Mouse (Mus musculus) gastrocnemius, adult 2 months (tissue): Measurements from ENCODE around the gene 9130230L23Rik. TPM values are rescaled to one million over a fixed set of nuclear protein-coding genes. Genes with fewer than 3 reads are reported as not detected.

ENCODE experiments used
- DNase-seq: peaks from one replicate; pipeline ENCODE4 v3.0.0; 2022
- H3K27ac ChIP-seq: fragments of 200-600 bp; 2 replicates; pipeline ENCODE4 v1.8.1; 2022; ENCODE audit warnings: mild to moderate bottlenecking
- H3K4me3 ChIP-seq: fragments of 200-600 bp; 2 replicates; pipeline ENCODE4 v1.8.1; 2022; ENCODE audit warnings: mild to moderate bottlenecking, moderate library complexity
- CTCF ChIP-seq: fragments of 200-600 bp; IDR thresholded peaks from 2 replicates; pipeline ENCODE4 v1.8.1; 2022; ENCODE audit warnings: antibody characterized with exemption, mild to moderate bottlenecking, moderate library complexity
- intact Hi-C: fragments of 180-260 bp; cut with DNase I; formaldehyde crosslinking; loops from one replicate; pipeline ENCODE4 v1.15.1; 2025
- total RNA-seq, 2 experiments: library from RNA; stranded (reverse); gene quantifications; 2 replicates each; pipeline ENCODE4 v1.2.3; 2021

9130230L23Rik gene
- total RNA-seq, 2 experiments from 2014 or later, result 0.28 TPM; not detected in 1

DNA sequence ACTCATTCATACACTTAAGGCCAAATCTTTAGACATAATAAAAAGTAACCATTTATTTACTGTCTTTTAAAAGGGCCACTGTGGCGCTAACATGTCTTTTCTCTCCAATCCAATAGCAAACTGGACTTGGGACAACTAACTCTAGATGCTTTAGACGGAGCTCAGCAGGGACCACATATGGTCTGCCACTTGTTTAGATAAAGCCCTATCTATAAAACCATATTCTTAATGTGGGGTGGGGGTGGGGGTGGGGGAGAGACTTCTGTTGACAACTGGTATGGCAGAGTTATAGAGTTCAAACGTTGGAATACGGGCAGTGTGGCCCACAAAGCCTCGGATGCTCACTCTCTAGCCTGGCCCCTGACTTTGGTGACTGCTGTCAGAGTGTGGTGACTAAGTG lies 27.6 kb upstream of the 9130230L23Rik start:
- Histone ChIP-seq H3K4me3 (no peak overlapping the region), H3K27ac (no peak overlapping the region)
- TF ChIP-seq CTCF, result no peak
- DNase-seq, result no peak
- intact Hi-C loops, result no loop called here

DNA sequence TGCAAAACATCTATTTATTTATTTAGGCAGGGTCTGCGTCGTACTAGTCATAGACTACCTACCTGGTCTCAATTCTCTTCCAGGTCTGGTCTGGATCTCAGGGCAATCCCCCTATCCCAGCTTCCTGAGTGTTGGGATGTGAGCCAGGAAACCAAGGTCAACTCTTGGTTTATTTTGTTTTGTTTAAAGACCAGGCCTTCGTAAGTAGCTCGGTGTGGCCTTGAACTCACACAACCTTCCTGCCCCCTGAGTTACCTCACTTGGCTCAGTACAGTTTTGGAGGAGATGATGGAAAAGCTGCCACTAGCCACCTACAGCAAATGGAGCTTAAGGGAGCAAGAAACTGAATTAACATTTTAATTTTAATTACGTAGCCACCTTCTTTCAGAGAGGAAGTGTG lies 24.1 kb upstream of the 9130230L23Rik start:
- intact Hi-C loops, result no loop called here
- no peak for DNase-seq
- H3K27ac ChIP-seq, result no peak overlapping the region
- no peak overlapping the region for H3K4me3 ChIP-seq
- no peak for TF ChIP-seq CTCF

DNA sequence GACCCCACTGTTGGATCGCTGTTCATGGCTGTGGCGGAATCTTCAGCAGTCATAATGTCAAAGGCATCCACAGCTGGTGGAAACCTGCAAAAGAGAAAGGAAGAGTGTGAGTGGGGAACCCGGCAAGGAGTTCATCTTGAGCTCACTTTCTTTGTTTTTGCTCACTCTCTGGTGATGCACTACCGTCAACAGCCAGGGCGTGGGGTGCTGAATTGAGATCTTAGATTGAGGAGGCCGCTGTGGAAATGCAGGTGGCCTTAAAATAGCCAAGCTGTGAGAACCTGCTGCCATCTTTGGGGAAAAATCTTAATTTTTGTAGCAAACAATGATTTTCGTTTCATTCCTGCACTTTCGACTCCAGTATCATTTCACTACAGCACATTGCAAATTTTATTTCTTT lies 23.1 kb upstream of the 9130230L23Rik start:
- no peak for DNase-seq
- no peak overlapping the region for H3K4me3 ChIP-seq
- H3K27ac ChIP-seq, result no peak overlapping the region
- intact Hi-C loops, result no loop called here
- no peak for TF ChIP-seq CTCF

DNA sequence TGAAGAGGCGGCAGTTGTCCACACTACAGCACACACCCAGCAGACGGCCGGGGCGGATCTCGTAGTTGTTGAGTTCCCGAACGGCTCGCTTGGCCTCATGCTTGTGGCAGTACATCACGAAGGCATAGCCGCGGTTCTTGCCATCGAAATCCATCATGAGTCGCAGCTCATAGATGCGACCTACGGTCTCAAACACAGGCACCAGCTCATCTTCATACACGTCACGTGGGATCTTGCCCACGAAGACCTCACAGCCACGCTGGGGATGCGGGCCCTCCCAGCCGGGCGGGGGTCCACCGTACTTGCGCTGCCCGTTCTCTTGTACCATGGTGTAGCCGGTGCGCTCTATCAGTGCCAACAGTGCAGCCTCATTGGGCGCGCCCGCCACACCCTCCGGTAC lies 22.7 kb upstream of the 9130230L23Rik start:
- Histone ChIP-seq H3K4me3 (no peak overlapping the region), H3K27ac (no peak overlapping the region)
- TF ChIP-seq CTCF, result no peak
- no peak for DNase-seq
- intact Hi-C loops, result no loop called here

- no peak for DNase-seq
- no peak overlapping the region for H3K27ac ChIP-seq
- TF ChIP-seq CTCF, result no peak
- H3K4me3 ChIP-seq, result no peak overlapping the region
- intact Hi-C loops, result no loop called here
These were observed 11.4 kb upstream of the 9130230L23Rik start for GRCm38 (mm10) chr5:66015449-66015961.

DNA sequence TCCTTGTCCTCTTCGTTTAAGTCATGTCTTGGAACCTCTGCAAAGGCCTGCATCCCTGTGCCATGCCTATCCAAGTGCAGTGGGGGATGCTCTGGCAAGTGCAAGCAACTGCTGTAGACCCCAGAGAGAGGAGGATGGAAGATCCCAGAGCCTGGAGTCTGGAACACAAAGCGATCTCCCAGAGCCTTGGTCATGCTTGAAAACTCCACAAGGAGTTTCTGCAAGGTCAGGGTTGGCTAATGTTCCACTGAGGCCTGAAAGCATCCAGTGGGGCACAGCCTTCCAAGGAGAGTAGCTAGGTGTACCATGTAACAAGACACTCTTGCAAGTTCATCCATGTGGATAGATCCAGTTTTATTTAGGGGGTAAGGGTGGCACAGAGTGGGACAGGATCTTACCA lies 10.4 kb upstream of the 9130230L23Rik start:
- TF ChIP-seq CTCF, result no peak
- intact Hi-C loops, result no loop called here
- Histone ChIP-seq H3K4me3 (no peak overlapping the region), H3K27ac (no peak overlapping the region)
- DNase-seq, result no peak

DNA sequence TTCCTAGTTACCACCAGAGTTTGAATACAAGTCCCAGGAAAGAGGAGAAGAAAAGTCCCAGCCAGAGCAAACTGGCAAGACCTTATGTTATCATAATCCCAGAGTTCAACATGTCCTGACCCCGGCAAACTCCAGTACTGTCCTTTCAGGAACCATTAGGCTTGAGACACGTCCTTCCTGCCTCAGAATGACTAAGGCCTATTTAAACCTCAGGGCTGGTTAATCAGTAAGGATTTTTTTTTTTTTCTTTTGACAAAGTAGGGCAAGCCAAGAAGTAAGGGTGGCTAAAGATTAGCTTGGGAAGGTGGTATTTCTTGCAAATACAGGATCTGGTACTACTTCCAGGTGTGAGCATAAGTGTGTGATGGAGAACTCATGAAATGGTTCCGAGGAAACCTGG lies 9.9 kb upstream of the 9130230L23Rik start:
- TF ChIP-seq CTCF, result no peak
- no peak overlapping the region for H3K27ac ChIP-seq
- no peak overlapping the region for H3K4me3 ChIP-seq
- intact Hi-C loops, result no loop called here
- DNase-seq, result no peak

DNA sequence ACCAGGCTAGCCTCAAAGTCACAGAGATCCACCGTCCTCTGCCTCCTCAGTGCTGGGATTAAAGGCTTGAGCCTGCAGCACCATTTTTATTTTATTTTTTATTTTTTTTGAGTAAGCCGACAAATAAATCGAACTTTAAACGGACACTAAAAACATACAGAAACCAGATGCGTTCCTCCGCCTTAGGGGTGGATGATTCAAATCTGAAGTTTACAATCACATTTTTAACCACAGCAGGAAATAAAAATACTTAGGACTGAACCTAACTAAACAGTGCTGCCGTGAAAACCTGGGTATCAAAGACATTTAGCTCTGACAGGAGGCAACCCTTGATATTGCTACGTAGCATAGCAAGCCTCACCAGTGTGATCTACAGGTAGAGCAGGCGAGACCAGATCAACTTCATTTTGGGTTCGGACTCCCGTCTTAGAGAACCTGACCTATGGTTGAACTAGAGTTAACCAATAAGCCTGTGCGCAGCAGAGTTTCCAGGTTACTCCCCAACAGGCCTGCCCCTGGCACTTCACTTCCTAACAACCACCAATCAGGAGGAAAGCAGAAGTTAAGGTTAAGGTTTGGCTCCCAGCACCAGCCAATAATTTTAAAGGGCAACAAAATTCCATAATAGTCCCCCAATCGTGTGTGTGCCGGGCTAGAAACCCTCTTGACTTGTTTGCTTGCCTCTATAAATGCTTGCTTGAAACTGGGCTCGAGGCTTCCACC lies 4.3 kb upstream of the 9130230L23Rik start:
- Histone ChIP-seq H3K27ac (no peak overlapping the region), H3K4me3 (no peak overlapping the region)
- TF ChIP-seq CTCF, result no peak
- intact Hi-C loops, result no loop called here
- DNase-seq, result no peak

DNA sequence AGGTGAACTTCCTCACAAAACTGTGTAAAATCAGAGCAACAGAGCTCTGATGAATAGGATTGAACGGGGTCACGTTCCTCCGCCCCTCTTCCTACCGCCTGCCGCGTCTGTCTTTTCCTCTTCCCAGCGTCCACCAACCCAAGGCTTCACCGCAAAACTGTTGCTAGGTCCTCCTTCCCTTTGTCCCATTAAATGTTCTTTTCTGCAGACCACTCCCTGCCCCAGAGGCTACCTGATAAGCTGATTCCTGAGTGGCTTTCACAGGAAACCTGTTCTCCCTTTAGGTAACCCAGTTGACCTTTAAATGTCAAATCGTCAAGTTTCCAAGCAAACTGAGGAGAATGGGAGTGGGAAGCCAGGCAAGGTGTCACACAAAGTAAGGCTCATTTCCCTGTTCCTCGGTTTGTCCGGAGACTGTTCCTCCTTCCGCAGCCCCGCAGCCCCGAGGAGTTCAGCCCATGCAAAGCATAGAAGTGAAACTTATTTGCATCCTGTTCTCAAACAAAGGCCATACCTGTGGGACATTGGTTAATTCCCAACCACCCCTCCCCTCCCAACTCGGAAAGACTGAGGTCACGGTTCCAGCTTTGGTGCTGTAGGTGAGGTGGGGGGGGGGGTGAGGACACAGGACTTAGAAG lies 1.1 kb upstream of the 9130230L23Rik start:
- no peak overlapping the region for H3K27ac ChIP-seq
- DNase-seq, result no peak
- TF ChIP-seq CTCF, result no peak
- H3K4me3 ChIP-seq, result no peak overlapping the region
- intact Hi-C loops, result no loop called here

DNA sequence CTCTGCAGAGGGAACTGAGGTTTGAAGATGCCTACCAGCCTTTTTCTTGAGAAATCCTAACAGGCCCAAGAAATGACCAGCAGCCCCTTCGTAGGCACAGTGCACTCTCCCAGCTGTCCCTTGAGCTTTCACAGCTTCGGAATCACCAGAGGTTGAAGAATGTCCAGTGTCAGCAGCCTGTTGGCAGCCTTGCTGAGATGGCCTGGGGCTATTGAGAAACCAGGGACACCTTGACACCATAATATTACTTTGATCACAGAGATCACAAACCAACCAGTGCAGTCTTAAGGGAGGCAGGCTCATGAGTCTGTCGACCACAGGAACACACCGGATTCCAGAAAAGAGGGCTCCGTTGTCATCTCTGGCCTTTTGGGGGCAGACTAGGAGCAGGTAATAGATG lies 2.9 kb downstream of the 9130230L23Rik start:
- peak; percentile 10; the same call in 1 of the 2 replicates for TF ChIP-seq CTCF
- intact Hi-C loops, result no loop called here
- Histone ChIP-seq H3K27ac (no peak overlapping the region), H3K4me3 (no peak overlapping the region)
- DNase-seq, result no peak

DNA sequence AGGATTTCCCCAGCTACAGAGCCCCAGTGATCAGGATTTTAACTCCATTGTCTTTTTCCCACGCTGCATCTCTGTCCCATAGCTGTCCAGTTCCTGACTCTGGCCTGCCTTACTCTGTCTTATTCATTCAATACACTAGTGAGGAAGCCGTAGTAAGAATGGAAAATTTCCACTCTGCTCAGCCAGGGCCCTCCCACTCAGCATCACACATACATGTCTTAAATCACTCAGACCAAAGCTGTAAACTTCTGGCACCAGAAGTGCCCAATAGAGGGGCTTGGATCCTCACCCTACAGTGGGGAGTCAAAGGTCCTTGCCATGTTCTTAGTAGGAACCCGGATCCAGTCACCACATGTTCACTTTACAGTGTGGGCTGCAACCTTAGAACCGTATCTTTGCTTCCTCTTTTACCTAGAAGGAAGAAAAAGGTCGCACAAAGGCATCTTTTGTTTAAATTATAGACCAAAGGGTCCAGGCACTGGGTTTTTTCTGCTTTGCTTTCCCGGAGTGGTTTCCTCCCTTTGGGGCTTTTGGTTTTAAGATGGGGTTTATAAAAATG lies 3.4 kb downstream of the 9130230L23Rik start:
- no peak for TF ChIP-seq CTCF
- intact Hi-C loops, result no loop called here
- no peak for DNase-seq
- Histone ChIP-seq H3K27ac (no peak overlapping the region), H3K4me3 (no peak overlapping the region)

DNA sequence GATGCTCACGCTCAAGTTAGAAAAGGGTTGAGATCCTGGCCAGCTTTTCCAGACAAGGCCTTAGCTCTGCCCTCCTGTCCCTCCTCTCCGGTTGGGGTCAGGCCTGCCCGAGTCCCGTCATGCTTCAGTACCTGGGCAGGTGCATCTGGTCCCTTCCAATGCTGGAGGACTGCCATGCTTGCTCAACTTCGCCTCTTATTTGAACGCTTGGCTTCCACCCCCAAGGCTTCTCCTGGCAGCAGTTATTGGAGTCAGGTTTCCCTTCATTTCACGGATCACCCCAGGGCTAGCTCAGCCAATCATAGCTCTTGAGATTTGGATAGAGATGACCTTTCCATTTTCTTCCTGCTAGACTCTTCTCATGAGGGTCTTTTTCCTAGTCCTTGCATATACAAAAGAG lies 4.0 kb downstream of the 9130230L23Rik start:
- DNase-seq, result peak; percentile 81
- intact Hi-C loops, result no loop called here
- H3K27ac ChIP-seq, result no peak overlapping the region
- no peak for TF ChIP-seq CTCF
- no peak overlapping the region for H3K4me3 ChIP-seq

- intact Hi-C loops, result no loop called here
These were observed 5.0 kb downstream of the 9130230L23Rik start for GRCm38 (mm10) chr5:65999106-65999505.

More at GRCm38 (mm10) chr5:65999106-65999505, 5.0 kb downstream of the 9130230L23Rik start:
- no peak for DNase-seq
- Histone ChIP-seq H3K27ac (no peak overlapping the region), H3K4me3 (no peak overlapping the region)
- TF ChIP-seq CTCF, result no peak
